Mouse (Mus musculus) left cerebral cortex, postnatal 14 days (tissue): Measurements from ENCODE around the gene Rspo3. TPM values are rescaled to one million over a fixed set of nuclear protein-coding genes. Genes with fewer than 3 reads are reported as not detected.

Source experiments
- DNase-seq, 2 experiments: peaks; one replicate each; pipeline ENCODE4 v3.0.0; 2021 to 2022; ENCODE audit warnings: low spot score in 2 of 2, mixed read lengths in 1 of 2
- intact Hi-C: fragments of 180-260 bp; cut with DNase I; formaldehyde crosslinking; loops from one replicate; pipeline ENCODE4 v1.15.1; 2025
- total RNA-seq, 2 experiments: library from RNA; stranded (reverse); gene quantifications; 2 replicates each; pipeline ENCODE4 v1.2.3; 2021

Rspo3 gene
- total RNA-seq, 2 experiments from 2014 or later: 11.3 to 11.9 TPM

- intact Hi-C loops: no loop called here
- DNase-seq: no peak
Observed at GRCm38 (mm10) chr10:29460100-29460499, 75.6 kb downstream of the Rspo3 start.

- intact Hi-C loops: no loop called here
- DNase-seq: no peak
Observed at GRCm38 (mm10) chr10:29459632-29460031, 76.0 kb downstream of the Rspo3 start.

- intact Hi-C loops: no loop called here
- DNase-seq: no peak
Observed at GRCm38 (mm10) chr10:29445076-29445475, 90.6 kb downstream of the Rspo3 start.

- intact Hi-C loops: no loop called here
Observed at GRCm38 (mm10) chr10:29441297-29441696, 94.4 kb downstream of the Rspo3 start.

GRCm38 (mm10) chr10:29432935-29433453 is 102.7 kb downstream of the Rspo3 start:
- DNase-seq: peak; percentile 6 to 17
- intact Hi-C loops: no loop called here

More at GRCm38 (mm10) chr10:29441297-29441696, 94.4 kb downstream of the Rspo3 start:
- DNase-seq: no peak

DNA sequence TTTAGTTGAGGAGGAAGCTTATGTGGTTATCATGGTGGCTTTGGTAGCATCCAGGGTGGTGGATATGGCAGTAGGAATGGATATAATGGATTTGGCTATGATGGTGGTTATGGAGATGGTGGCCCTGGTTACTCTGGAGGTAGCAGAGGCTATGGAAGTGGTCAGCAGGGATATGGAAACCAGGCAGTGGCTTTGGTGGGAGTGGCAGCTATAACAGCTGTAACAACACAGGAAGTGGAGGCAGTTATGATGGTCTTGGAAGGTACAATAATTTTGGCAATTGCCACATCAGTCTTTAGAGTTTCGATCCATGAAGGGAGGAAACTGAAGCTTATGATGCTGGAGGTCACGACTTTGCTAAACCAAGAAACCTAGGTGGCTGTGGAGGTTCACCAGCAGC is 109.0 kb downstream of the Rspo3 start:
- intact Hi-C loops: no loop called here
- DNase-seq: no peak

GRCm38 (mm10) chr10:29424571-29424970 is 111.1 kb downstream of the Rspo3 start:
- DNase-seq: peak in 1 of 2 experiments; percentile 23
- intact Hi-C loops: no loop called here

GRCm38 (mm10) chr10:29414361-29414760 is 121.3 kb downstream of the Rspo3 start:
- no peak for DNase-seq
- intact Hi-C loops: no loop called here

DNA sequence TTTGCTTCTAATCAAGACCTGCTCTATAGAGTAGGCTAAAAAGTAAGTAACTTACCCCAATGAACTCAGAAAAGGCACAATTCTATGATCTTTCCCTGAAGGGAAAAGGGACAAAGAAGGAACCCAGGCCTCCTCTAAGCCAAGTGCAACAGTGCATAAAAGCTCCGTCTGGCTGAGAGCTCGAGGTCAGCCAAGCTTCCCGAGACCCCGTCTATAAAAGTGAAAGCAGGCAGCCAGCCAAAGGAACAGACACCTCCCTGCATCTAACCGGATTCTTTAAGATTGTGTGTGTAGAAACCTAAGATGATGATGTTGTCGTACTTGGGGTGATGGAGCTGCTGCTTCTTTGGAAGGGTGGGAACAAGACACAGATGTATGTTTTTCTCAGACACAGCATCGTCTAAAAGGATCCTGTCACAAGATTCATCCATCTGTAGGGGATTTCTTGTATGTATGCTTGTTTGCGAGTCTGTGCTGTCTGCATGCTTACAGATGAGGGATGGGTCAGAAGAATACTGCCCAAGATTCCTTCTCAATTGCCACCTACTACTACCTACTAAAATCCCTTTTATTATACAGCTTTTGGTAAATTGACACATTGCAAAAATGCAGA is 132.9 kb downstream of the Rspo3 start:
- intact Hi-C loops: no loop called here
- no peak for DNase-seq

Other genes starting within 250 kb of the Rspo3 start
- gene Echdc1, start 222.7 kb downstream of the Rspo3 start, total RNA-seq: 10 to 100 TPM; 24.4 to 27.8 TPM
- 10 to 100 TPM; 84.8 to 89.4 TPM for gene Rnf146, start 173.4 kb downstream of the Rspo3 start, total RNA-seq